Mouse (Mus musculus) testis, adult 2 months (tissue): ENCODE data around the gene Acox1. TPM values are rescaled to one million over a fixed set of nuclear protein-coding genes. Genes with fewer than 3 reads are reported as not detected.

Source experiments
- H3K27ac ChIP-seq: fragments of 200-500 bp; 2 replicates; pipeline ENCODE4 v1.5.1; 2012; ENCODE audit warnings: low read depth, low read length; ENCODE audit not compliant: control insufficient read depth, insufficient read depth
- H3K27me3 ChIP-seq: fragments of 200-500 bp; 2 replicates; pipeline ENCODE4 v1.6.1; 2012; ENCODE audit warnings: mild to moderate bottlenecking, low read length, moderate library complexity; ENCODE audit not compliant: control insufficient read depth, insufficient read depth
- H3K36me3 ChIP-seq: fragments of 200-500 bp; 2 replicates; pipeline ENCODE4 v1.6.1; 2012; ENCODE audit warnings: mild to moderate bottlenecking, low read length; ENCODE audit not compliant: control insufficient read depth, insufficient read depth
- H3K4me1 ChIP-seq: fragments of 200-500 bp; 2 replicates; pipeline ENCODE4 v1.6.1; 2012; ENCODE audit warnings: low read length; ENCODE audit not compliant: control insufficient read depth, insufficient read depth
- H3K4me3 ChIP-seq: fragments of 200-500 bp; 2 replicates; pipeline ENCODE4 v1.5.1; 2012; ENCODE audit warnings: low read depth, mild to moderate bottlenecking, low read length, moderate library complexity, mixed read lengths; ENCODE audit not compliant: control insufficient read depth
- CTCF ChIP-seq: fragments of 200-500 bp; IDR thresholded peaks from 2 replicates; pipeline ENCODE4 v1.5.1; 2012; ENCODE audit warnings: low read depth, mild to moderate bottlenecking, inconsistent platforms, low read length, moderate library complexity; ENCODE audit not compliant: control insufficient read depth, insufficient read depth, insufficient replicate concordance
- POLR2A ChIP-seq: fragments of 200-500 bp; IDR thresholded peaks from 2 replicates; pipeline ENCODE4 v1.6.1; 2012; ENCODE audit warnings: low read depth, mild to moderate bottlenecking, inconsistent platforms, low read length, moderate library complexity; ENCODE audit not compliant: control insufficient read depth
- polyA plus RNA-seq: library from polyadenylated mRNA; depleted of rRNA; stranded (reverse); fragments of >200 nt; gene quantifications from 2 replicates; pipeline ENCODE4 v1.2.3, GENCODE M21; 2012

Gene Acox1
- polyA plus RNA-seq, 1 experiment: 19.0 TPM

DNA sequence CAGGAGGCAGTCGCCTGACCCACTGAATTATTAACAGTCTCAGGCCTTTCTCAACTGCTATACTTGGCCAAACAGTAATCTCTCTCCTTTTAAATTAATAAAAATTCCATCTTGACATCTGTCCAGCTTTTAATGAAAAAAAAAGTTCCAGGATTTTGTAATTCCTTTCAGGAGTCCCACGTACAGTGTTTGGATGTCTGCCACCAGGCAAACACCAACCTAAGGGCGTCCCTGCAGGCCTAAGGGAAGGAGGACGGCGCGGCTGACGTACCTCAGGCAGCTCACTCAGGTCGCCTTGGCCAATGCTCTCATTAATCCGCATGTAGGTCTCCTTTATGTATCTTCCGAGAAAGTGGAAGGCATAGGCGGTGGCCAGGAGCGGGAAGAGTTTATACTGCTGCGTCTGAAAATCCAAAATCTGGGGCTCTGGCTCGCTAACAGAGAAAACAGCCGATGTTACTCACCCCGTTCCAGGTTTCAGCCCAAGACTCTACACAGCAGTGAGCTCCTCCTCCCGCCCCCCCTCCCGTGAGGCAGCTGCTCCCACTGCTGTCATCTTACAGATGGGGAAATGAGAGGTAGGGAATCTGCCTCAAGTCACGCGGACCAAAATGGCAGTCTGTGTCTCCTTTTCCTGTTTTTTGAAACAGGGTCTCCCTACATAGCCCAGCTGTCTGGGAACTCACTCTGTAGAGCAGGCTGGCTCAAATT is 20.3 kb downstream of the Acox1 start:
- H3K36me3 ChIP-seq: peaks cover 4% of the 10 kb centered on the region
- no peak overlapping the region for H3K27ac ChIP-seq
- no peaks in the 10 kb centered on the region for H3K4me1 ChIP-seq
- H3K27me3 ChIP-seq: no peaks in the 10 kb centered on the region
- TF ChIP-seq CTCF: no peak
- no peak for TF ChIP-seq POLR2A
- no peak overlapping the region for H3K4me3 ChIP-seq

DNA sequence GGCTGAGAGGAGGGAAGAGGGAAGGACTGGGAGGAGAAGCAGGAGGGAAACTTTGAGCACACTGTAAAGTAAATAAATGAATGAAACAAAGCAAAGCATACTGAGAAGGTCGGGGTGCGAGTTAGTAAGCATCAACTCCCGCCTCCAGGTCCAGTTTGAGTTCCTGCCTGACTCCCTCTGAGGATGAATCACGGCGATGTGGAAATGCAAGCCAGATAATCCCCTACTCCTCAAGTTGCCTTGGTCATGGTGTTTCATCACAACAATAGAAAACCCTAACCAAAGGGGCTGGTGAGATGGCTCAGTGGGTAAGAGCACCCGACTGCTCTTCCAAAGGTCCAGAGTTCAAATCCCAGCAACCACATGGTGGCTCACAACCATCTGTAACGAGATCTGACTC is 22.8 kb downstream of the Acox1 start:
- no peaks in the 10 kb centered on the region for H3K27me3 ChIP-seq
- TF ChIP-seq CTCF (no peak), POLR2A (no peak)
- H3K36me3 ChIP-seq: peaks cover 4% of the 10 kb centered on the region
- no peaks in the 10 kb centered on the region for H3K4me1 ChIP-seq
- no peak overlapping the region for H3K4me3 ChIP-seq
- no peak overlapping the region for H3K27ac ChIP-seq

DNA sequence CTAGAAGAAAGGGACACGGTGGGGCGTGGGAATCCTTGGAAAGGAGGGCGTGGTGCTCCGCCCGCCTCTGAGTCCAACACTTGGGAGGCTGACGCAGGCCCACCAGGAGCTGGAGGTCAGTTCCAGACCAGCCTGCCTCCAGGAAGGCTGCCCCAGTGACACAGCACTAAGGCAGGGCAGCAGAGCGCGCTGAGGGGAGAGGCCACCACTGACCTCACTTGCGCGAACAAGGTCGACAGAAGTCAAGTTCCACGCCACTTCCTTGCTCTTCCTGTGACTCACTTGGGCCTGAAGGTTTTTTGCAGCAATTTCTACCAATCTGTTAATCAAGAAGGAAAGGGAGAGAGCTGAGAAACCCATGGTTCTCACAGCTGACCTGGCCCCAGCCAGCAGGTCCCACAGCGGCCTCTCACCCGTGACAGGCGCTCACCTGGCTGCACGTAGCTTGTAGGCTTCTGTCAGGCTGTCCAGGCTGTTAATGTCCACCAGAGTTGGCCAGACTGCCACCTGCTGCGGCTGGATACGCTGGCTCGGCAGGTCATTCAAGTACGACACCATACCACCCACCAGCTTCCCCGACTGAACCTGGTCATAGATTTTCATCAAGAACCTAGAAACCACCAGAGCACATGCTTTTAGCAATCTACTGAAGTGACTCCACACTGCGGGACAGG is 23.9 kb downstream of the Acox1 start:
- Histone ChIP-seq H3K4me3 (no peak overlapping the region), H3K4me1 (no peaks in the 10 kb centered on the region), H3K36me3 (peaks cover 4% of the 10 kb centered on the region), H3K27me3 (no peaks in the 10 kb centered on the region), H3K27ac (no peak overlapping the region)
- TF ChIP-seq POLR2A (no peak), CTCF (no peak)

DNA sequence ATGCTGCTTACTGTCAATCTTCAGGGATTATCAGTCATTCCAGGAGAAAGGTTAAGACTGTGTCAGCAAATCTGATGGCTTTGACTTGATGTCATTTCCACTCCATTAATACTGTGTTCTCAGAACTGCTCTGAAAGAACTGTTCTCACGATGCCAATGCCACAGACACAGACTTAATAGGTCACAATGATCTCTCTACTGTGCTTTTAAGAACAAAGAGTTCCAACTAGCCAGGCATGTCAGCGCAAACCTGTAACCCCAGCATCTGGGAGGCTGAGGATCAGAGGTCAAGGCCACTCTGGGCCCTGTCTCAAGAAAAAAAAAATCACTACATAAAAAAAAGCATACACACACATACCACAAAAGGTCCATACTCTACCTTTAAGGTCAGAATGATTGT is 26.9 kb downstream of the Acox1 start:
- H3K4me3 ChIP-seq: no peak overlapping the region
- no peaks in the 10 kb centered on the region; the same call in none of the 2 replicates for H3K4me1 ChIP-seq
- no peak overlapping the region; the same call in 1 of the 2 replicates for H3K27ac ChIP-seq
- peaks cover 3% of the 10 kb centered on the region for H3K36me3 ChIP-seq
- no peak for TF ChIP-seq CTCF
- no peak for TF ChIP-seq POLR2A
- H3K27me3 ChIP-seq: no peaks in the 10 kb centered on the region

DNA sequence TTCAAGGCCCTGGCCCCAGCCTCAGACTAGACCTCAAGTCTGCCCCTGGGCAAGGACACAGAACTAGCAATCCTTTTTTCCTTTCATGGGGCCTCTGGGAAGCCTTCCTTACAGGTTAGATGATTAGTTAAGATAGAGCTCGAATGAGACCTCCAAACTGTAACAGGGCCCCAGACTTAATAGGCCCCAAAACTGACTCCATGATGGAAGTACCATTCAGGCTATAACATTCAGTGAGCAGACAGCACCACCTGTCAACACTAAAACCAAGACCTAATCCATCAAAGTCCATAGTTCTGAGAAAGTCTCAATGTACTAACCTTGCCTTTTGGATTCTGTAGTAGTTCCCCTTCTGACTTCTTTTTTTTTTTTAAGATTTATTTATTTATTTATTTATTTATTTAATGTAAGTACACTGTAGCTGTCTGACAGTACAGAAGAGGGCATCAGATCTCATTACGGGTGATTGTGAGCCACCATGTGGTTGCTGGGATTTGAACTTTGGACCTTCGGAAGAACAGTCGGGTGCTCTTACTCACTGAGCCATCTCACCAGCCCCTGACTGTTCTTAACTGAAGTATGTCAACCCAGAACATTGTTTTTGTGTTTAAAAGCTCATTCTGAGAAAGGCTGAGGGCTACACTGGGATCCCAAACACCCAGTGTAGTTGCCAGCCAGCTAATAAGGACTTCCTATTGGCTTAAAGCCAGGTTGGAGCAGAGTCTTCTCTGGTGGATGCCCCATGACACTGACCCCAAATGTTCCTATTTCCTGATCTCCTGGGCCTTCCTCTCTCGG is 28.6 kb downstream of the Acox1 start:
- no peak for TF ChIP-seq CTCF

DNA sequence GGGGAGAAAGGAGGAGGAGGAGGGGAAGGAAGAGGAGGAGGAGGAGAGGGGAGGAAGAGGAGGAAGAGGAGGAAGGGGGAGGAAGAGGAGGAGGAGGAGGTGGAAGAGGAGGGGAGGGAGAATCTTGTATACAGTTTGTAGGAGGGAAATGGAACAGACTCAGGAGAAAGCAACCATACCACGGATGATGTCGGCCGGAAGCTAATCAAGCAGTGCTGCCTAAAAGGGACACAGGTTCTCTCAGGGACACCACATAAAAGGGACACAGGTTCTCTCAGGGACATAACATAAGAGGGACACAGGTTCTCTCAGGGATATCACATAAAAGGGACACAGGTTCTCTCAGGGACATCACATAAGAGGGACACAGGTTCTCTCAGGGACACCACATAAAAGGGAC is 29.6 kb downstream of the Acox1 start:
- H3K4me1 ChIP-seq: no peaks in the 10 kb centered on the region; the same call in none of the 2 replicates
- peaks cover 2% of the 10 kb centered on the region for H3K36me3 ChIP-seq
- no peak overlapping the region for H3K27ac ChIP-seq
- H3K4me3 ChIP-seq: no peak overlapping the region; the same call in 1 of the 2 replicates
- no peak for TF ChIP-seq POLR2A
- TF ChIP-seq CTCF: no peak
- H3K27me3 ChIP-seq: no peaks in the 10 kb centered on the region

More for the DNA sequence above, 28.6 kb downstream of the Acox1 start:
- H3K4me3 ChIP-seq: no peak overlapping the region
- H3K4me1 ChIP-seq: no peaks in the 10 kb centered on the region; the same call in none of the 2 replicates
- peaks cover 3% of the 10 kb centered on the region for H3K36me3 ChIP-seq
- H3K27me3 ChIP-seq: no peaks in the 10 kb centered on the region
- H3K27ac ChIP-seq: no peak overlapping the region

DNA sequence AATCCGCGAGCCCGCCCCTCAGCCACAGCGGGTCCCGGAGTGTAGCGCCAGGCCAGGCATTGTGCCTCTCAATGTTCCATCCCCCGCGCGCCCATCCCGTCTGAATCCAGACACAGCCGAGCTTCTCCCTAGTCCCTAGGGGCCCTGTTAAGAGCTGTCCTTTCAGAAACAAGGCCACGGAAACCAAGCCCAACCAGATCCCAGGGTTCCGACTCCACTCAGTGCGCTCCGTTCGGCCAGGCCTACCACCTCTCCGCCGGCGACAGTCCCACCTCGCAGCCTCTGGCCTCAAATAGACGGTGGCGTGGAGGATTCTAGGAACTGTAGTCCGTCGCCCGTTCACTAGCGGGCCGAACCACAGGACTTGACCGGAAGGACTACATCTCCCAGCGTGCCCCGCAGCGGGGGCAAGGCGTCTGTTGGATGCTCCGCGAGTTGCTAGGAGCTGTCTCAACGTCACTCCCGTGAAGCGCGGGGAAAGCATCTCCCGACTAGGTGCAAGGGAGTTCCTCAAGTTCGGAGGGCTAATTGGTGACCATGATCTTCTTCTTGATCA is 30.9 kb downstream of the Acox1 start, which contains the start of gene Fbf1:
Fbf1 (minus strand) TSS at position 283 of the 556 bp plus-strand sequence.
- H3K27ac ChIP-seq: peak within 1 kb of the TSS; percentile 94
- H3K27me3 ChIP-seq: no peaks in the 10 kb centered on the region
- peak within 1 kb of the TSS; percentile 95 for H3K4me3 ChIP-seq
- no peaks in the 10 kb centered on the region; the same call in 1 of the 2 replicates for H3K36me3 ChIP-seq
- TF ChIP-seq CTCF (no peak), POLR2A (peak; percentile 92)
- no peaks in the 10 kb centered on the region; the same call in none of the 2 replicates for H3K4me1 ChIP-seq
